9 mouse cellular contexts compared by ENCODE assay signal in genomic region chr7:15949216-15949790, GRCm38 (mm10). TPM values are rescaled to one million over a fixed set of nuclear protein-coding genes. Genes with fewer than 3 reads are reported as not detected.
A peak's percentile ranks its signal among the peaks of the same experiment; 100 is the strongest.
DNase-seq lines count a peak whose midpoint lies in the region; ATAC-seq and TF ChIP-seq lines count a peak whose summit lies in the region.
"Had no signal": no experiment of that assay in that cellular context is flagged by ENCODE, and none has a peak within 500 bp of the region (broad histone marks: within the 10 kb centered on the region; RNA-seq: fewer than 3 reads in every experiment).

No protein-coding gene starts in this region.

- H3K27ac ChIP-seq in kidney, postnatal 0 days, result no peak overlapping the region; the same call in 1 of the 2 replicates
- H3K27ac ChIP-seq in kidney, embryonic 14.5 days (ENCODE audit: low read depth, low read length), result no peak overlapping the region
- H3K27ac ChIP-seq in liver, postnatal 0 days (ENCODE audit: low read depth), result no peak overlapping the region
- H3K27ac ChIP-seq: left cerebral cortex, adult 2 months had no signal

- no peak for ATAC-seq in kidney, postnatal 0 days (replicated peaks; ENCODE audit: low FRiP score, low read depth)
- no peak for ATAC-seq in kidney, embryonic 14.5 days (ENCODE audit: low FRiP score, low TSS enrichment)
- ATAC-seq in activated CD4-positive, CD25-positive, alpha-beta regulatory T cell, adult 4 months, result peak; percentile 30
- no peak for ATAC-seq in liver, postnatal 0 days
- ATAC-seq: forebrain, embryonic 16.5 days had no signal

- H3K36me3 ChIP-seq in kidney, postnatal 0 days (ENCODE audit: insufficient read depth, low read length), result 0 out of 2 replicates have a peak, but pooled peaks cover 5% of the 10 kb centered on the region
- peaks cover 6% of the 10 kb centered on the region; the same call in 1 of the 2 replicates for H3K36me3 ChIP-seq in kidney, embryonic 14.5 days (ENCODE audit: control insufficient read depth, insufficient read depth, low read length)
- H3K36me3 ChIP-seq in liver, postnatal 0 days (replicated peaks; ENCODE audit: insufficient read depth, low read length), result peaks cover 2% of the 10 kb centered on the region; the same call in 1 of the 2 replicates

- H3K4me2 ChIP-seq in kidney, postnatal 0 days (ENCODE audit: low read length), result peak overlapping the region; percentile 44; the same call in 1 of the 2 replicates
- H3K4me2 ChIP-seq in kidney, embryonic 14.5 days (replicated peaks; ENCODE audit: low read depth, low read length), result no peak overlapping the region
- H3K4me2 ChIP-seq in liver, postnatal 0 days (ENCODE audit: low read depth, low read length), result peak overlapping the region; percentile 70; the same call in 1 of the 2 replicates

- no peaks in the 10 kb centered on the region; the same call in none of the 2 replicates for H3K4me1 ChIP-seq in kidney, postnatal 0 days (replicated peaks; ENCODE audit: insufficient read depth, low read length)
- peaks cover 7% of the 10 kb centered on the region for H3K4me1 ChIP-seq in kidney, embryonic 14.5 days (ENCODE audit: control insufficient read depth, insufficient read depth, low read length)
- peaks cover 42% of the 10 kb centered on the region for H3K4me1 ChIP-seq in liver, postnatal 0 days (ENCODE audit: insufficient read depth)

- no peaks in the 10 kb centered on the region for H3K27me3 ChIP-seq in kidney, postnatal 0 days (ENCODE audit: insufficient read depth, low read length)
- H3K27me3 ChIP-seq in kidney, embryonic 14.5 days (ENCODE audit: control insufficient read depth, insufficient read depth, low read length), result no peaks in the 10 kb centered on the region
- no peaks in the 10 kb centered on the region for H3K27me3 ChIP-seq in liver, postnatal 0 days (ENCODE audit: insufficient read depth, low read length)

- no peak overlapping the region for H3K9ac ChIP-seq in kidney, postnatal 0 days (ENCODE audit: low read depth, low read length)
- H3K9ac ChIP-seq in kidney, embryonic 14.5 days (ENCODE audit: low read depth, low read length), result no peak overlapping the region
- H3K9ac ChIP-seq in liver, postnatal 0 days (replicated peaks), result no peak overlapping the region

- DNase-seq in kidney, postnatal 0 days (ENCODE audit: low spot score), result no peak
- peak; percentile 60 for DNase-seq in CD4-positive, CD25-positive, alpha-beta regulatory T cell, adult 2 months (ENCODE audit: low read depth, low spot score)
- no peak for DNase-seq in liver, postnatal 0 days
- no peak for DNase-seq in right cerebral cortex, postnatal 10 days (ENCODE audit: low spot score in 2 of 2)
- no peak for DNase-seq in adrenal gland, postnatal 10 days

- no peak for TF ChIP-seq EP300 in liver, postnatal 0 days (IDR thresholded peaks at IDR 0.05; ENCODE audit: low read depth)

- H3K9me3 ChIP-seq in kidney, postnatal 0 days (replicated peaks; ENCODE audit: low read length), result no peaks in the 10 kb centered on the region
- no peaks in the 10 kb centered on the region for H3K9me3 ChIP-seq in kidney, embryonic 14.5 days (ENCODE audit: control insufficient read depth, low read length)
- no peaks in the 10 kb centered on the region for H3K9me3 ChIP-seq in liver, postnatal 0 days (ENCODE audit: low read length)

- TF ChIP-seq CTCF in kidney, postnatal 0 days (IDR thresholded peaks at IDR 0.05; ENCODE audit: low read depth), result no peak
- no peak for TF ChIP-seq CTCF in liver, postnatal 0 days (IDR thresholded peaks at IDR 0.05; ENCODE audit: low read depth)

- WGBS in kidney, postnatal 0 days, result 75% methylated on average over 7 of the region's 7 CpGs
- WGBS in kidney, embryonic 14.5 days, result 77% methylated on average over 7 of the region's 7 CpGs
- 46% methylated on average over 7 of the region's 7 CpGs for WGBS in liver, postnatal 0 days (ENCODE audit: insufficient replicate concordance)

- H3K4me3 ChIP-seq in kidney, postnatal 0 days (replicated peaks; ENCODE audit: low read depth, low read length), result no peak overlapping the region
- H3K4me3 ChIP-seq in kidney, embryonic 14.5 days (ENCODE audit: low read length), result no peak overlapping the region
- H3K4me3 ChIP-seq in liver, postnatal 0 days (ENCODE audit: low read depth, low read length), result no peak overlapping the region

RNA-seq across cellular contexts. Expression of gene Nop53, which starts 3.4 kb away (rescaled TPM):
- polyA plus RNA-seq in kidney, postnatal 0 days (2015; fragmentation: Nextera tagmentation; extraction: Ambion mirVana), result 213 and 221 TPM in 2 replicates
- 203 and 216 TPM in 2 replicates for polyA plus RNA-seq in kidney, embryonic 14.5 days (2014; fragmentation: Nextera tagmentation; extraction: Ambion mirVana)
- 100 to 1,000 TPM; 334 to 398 TPM for polyA plus RNA-seq in activated CD4-positive, CD25-positive, alpha-beta regulatory T cell, adult 4 months (2017; shearing (Covaris generic))
- 82.6 and 90.6 TPM in 2 replicates for polyA plus RNA-seq in liver, postnatal 0 days (2015; fragmentation: Nextera tagmentation; extraction: Ambion mirVana)
- total RNA-seq in adrenal gland, postnatal 10 days (2021), result 100 to 1,000 TPM; 198 to 201 TPM

RNA-seq across cellular contexts. Expression of gene Ehd2, which starts 18.1 kb away (rescaled TPM):
- 24.6 and 26.6 TPM in 2 replicates for polyA plus RNA-seq in kidney, postnatal 0 days (2015; fragmentation: Nextera tagmentation; extraction: Ambion mirVana)
- polyA plus RNA-seq in kidney, embryonic 14.5 days (2014; fragmentation: Nextera tagmentation; extraction: Ambion mirVana), result 17.7 and 22.3 TPM in 2 replicates
- under 1 TPM; 0.07 to 0.11 TPM for polyA plus RNA-seq in activated CD4-positive, CD25-positive, alpha-beta regulatory T cell, adult 4 months (2017; shearing (Covaris generic))
- 1.9 and 2.7 TPM in 2 replicates for polyA plus RNA-seq in liver, postnatal 0 days (2015; fragmentation: Nextera tagmentation; extraction: Ambion mirVana)
- 100 to 1,000 TPM; 140 to 156 TPM for total RNA-seq in adrenal gland, postnatal 10 days (2021)

RNA-seq across cellular contexts. Expression of gene Selenow, which starts 27.1 kb away (rescaled TPM):
- polyA plus RNA-seq in kidney, postnatal 0 days (2015; fragmentation: Nextera tagmentation; extraction: Ambion mirVana), result 751 and 763 TPM in 2 replicates
- 811 and 907 TPM in 2 replicates for polyA plus RNA-seq in kidney, embryonic 14.5 days (2014; fragmentation: Nextera tagmentation; extraction: Ambion mirVana)
- 100 to 1,000 TPM; 824 to 866 TPM for polyA plus RNA-seq in activated CD4-positive, CD25-positive, alpha-beta regulatory T cell, adult 4 months (2017; shearing (Covaris generic))
- polyA plus RNA-seq in liver, postnatal 0 days (2015; fragmentation: Nextera tagmentation; extraction: Ambion mirVana), result 158 and 189 TPM in 2 replicates
- total RNA-seq in adrenal gland, postnatal 10 days (2021), result 100 to 1,000 TPM; 187 to 228 TPM
